Mouse (Mus musculus): ENCODE results near the gene Galnt10. TPM values are rescaled to one million over a fixed set of nuclear protein-coding genes. Genes with fewer than 3 reads are reported as not detected.

The Galnt10 gene
- polyA plus RNA-seq, 1 experiment = 37.0 TPM

DNA sequence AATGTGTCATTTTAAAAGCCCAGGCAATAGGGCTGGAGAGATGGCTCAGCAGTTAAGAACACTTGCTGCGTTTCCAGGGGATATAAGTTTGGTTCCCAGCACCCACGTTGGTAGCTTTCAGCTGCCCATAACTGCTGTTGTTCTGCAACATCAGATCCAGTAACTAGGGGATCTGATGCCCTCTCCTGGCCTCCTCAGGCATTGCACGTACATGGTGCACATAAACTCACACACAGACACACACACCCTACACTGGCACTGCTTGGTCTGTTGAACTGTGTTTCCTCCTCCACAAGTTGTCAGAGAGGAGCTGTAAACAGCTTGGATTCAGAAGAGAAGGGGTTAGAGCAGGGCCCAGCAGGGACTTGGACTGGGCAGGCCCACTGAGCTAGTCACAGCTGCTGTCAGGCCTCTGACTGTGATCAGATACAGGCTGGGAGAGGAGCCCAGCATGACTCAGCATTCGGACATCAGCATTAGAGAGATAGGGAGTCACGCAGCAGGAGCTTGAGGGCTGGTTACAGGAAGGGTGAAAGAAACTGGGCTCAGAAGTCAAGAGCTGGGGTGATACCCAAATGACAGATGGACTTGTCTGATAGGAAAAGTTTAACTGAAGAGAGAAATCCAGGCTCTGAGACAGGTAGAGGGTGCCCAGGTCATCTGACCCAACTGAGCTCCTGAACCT is 62.0 kb downstream of the Galnt10 start:
- Histone ChIP-seq H3K4me1 (ENCODE audit: control insufficient read depth, insufficient read depth, insufficient read length, low read length) (peaks cover 50% of the 10 kb centered on the region), H3K27me3 (ENCODE audit: control insufficient read depth, insufficient read depth, low read length) (no peaks in the 10 kb centered on the region), H3K36me3 (ENCODE audit: control insufficient read depth, insufficient read depth, low read length) (0 out of 2 replicates have a peak, but pooled peaks cover 5% of the 10 kb centered on the region), H3K4me3 (ENCODE audit: low read depth, low read length) (no peak overlapping the region), H3K27ac (ENCODE audit: insufficient read depth, low read depth, low read length) (peak overlapping the region; percentile 17; the same call in 1 of the 2 replicates)
- TF ChIP-seq CTCF (IDR thresholded peaks at IDR 0.05; ENCODE audit: extremely low read depth, insufficient read length, insufficient replicate concordance, low read depth, low read length) (peak; percentile 39; the same call in 1 of the 2 replicates), POLR2A (IDR thresholded peaks at IDR 0.05; ENCODE audit: low read depth, low read length) (no peak)
- 78% methylated on average over 5 of the region's 5 CpGs for WGBS

DNA sequence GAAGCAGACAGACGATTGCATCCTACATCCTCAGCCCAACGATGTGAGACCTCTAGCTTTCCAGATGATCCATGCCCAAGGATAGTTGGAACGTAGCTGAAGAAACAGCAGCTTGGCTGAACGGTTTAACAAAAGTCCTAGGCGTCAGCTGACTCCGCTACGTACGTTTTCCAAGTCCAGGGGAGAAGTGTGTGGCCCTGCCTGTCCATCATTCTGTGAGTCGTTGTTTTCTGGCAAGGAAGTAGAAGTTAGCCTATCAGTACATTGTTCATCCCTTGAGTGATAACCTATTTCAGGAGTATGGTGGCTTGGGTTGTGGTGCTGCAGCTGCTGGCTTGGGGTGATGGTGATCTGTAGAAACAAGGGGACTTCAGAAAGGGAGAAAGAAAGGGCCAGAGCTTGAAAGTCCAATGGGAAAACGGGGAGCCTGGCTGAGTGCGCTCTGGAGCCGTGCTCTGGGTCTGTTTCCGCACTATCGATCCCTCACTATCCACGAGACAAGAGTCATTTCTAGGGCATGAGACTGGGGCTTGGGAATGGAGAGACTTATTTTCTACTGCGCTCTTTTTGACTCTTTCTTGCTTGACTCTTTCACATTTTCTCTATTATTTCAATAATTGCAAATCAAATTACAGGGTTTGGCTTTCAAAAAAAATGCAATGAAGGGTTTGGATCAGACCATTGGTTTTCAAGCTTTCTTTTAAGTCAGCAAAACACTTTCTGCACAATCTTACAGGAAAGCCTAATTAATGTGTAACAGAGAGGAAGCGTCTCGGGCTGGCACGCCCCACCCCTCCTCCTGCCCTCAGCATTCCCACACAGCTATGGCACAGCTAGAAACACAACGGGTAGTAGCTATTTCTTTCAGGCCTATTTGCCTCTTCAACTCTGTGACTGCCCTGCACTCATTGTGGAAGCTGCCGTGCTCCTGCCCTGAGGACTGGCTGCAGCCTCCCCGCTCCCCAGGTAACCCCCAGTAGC is 63.2 kb downstream of the Galnt10 start:
- Histone ChIP-seq H3K4me1 (ENCODE audit: control insufficient read depth, insufficient read depth, insufficient read length, low read length) (peaks cover 53% of the 10 kb centered on the region), H3K27me3 (ENCODE audit: control insufficient read depth, insufficient read depth, low read length) (no peaks in the 10 kb centered on the region), H3K27ac (ENCODE audit: insufficient read depth, low read depth, low read length) (peak overlapping the region; percentile 48), H3K4me3 (ENCODE audit: low read depth, low read length) (no peak overlapping the region), H3K36me3 (ENCODE audit: control insufficient read depth, insufficient read depth, low read length) (0 out of 2 replicates have a peak, but pooled peaks cover 5% of the 10 kb centered on the region)
- TF ChIP-seq POLR2A (IDR thresholded peaks at IDR 0.05; ENCODE audit: low read depth, low read length) (no peak), CTCF (IDR thresholded peaks at IDR 0.05; ENCODE audit: extremely low read depth, insufficient read length, insufficient replicate concordance, low read depth, low read length) (no peak)
- 37% methylated on average over 22 of the region's 22 CpGs for WGBS

DNA sequence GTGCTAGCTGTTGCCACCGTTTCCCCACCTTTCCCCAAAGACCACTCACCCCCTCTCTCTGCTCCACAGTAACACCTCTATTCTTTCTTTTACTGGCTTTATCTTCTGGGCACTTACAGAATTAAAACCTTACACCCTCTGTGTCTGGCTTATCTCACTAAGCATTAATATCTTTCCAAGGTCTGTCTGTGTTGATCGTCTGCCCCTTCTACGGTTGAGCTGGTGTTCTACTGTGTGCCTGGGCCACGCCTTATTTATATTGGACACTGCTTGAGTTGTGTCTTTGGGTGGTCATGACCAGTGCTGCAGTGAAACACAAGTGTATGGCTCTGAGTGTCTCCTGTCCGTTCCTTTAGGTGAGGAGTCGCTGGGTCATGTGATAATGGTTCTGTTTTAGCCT is 68.7 kb downstream of the Galnt10 start:
- no peak for TF ChIP-seq CTCF (IDR thresholded peaks at IDR 0.05; ENCODE audit: extremely low read depth, insufficient read length, insufficient replicate concordance, low read depth, low read length)
- TF ChIP-seq POLR2A (IDR thresholded peaks at IDR 0.05; ENCODE audit: low read depth, low read length) = no peak
- Histone ChIP-seq H3K27ac (ENCODE audit: insufficient read depth, low read depth, low read length) (no peak overlapping the region), H3K36me3 (ENCODE audit: control insufficient read depth, insufficient read depth, low read length) (no peaks in the 10 kb centered on the region), H3K27me3 (ENCODE audit: control insufficient read depth, insufficient read depth, low read length) (no peaks in the 10 kb centered on the region), H3K4me3 (ENCODE audit: low read depth, low read length) (no peak overlapping the region), H3K4me1 (ENCODE audit: control insufficient read depth, insufficient read depth, insufficient read length, low read length) (peaks cover 35% of the 10 kb centered on the region)
- 63% methylated on average over 6 of the region's 6 CpGs for WGBS

DNA sequence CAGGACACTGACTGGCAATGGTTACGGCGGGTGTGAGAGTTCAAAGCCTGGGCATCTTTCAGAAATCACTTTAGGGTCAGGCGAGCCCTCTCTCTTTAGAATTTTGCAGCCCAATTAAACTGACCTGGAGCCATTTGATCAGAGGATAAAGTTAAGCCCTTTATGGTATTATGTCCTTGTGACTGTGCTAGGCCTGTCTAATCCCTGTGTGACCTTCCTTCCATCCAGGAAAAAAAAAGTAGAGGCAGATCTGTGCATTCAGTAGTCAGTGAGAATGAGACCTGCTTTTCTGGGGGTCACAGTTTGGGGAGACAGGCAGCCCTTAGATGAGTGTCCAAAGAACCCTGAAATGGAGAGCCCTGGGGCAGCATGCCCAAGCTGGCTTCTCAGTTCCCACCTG is 71.5 kb downstream of the Galnt10 start:
- Histone ChIP-seq H3K4me1 (ENCODE audit: control insufficient read depth, insufficient read depth, insufficient read length, low read length) (peaks cover 11% of the 10 kb centered on the region; the same call in 1 of the 2 replicates), H3K27me3 (ENCODE audit: control insufficient read depth, insufficient read depth, low read length) (no peaks in the 10 kb centered on the region), H3K4me3 (ENCODE audit: low read depth, low read length) (no peak overlapping the region), H3K27ac (ENCODE audit: insufficient read depth, low read depth, low read length) (no peak overlapping the region), H3K36me3 (ENCODE audit: control insufficient read depth, insufficient read depth, low read length) (peaks cover 4% of the 10 kb centered on the region; the same call in 1 of the 2 replicates)
- WGBS = 93% methylated on average over 3 of the region's 3 CpGs
- TF ChIP-seq POLR2A (IDR thresholded peaks at IDR 0.05; ENCODE audit: low read depth, low read length) = no peak
- no peak for TF ChIP-seq CTCF (IDR thresholded peaks at IDR 0.05; ENCODE audit: extremely low read depth, insufficient read length, insufficient replicate concordance, low read depth, low read length)

DNA sequence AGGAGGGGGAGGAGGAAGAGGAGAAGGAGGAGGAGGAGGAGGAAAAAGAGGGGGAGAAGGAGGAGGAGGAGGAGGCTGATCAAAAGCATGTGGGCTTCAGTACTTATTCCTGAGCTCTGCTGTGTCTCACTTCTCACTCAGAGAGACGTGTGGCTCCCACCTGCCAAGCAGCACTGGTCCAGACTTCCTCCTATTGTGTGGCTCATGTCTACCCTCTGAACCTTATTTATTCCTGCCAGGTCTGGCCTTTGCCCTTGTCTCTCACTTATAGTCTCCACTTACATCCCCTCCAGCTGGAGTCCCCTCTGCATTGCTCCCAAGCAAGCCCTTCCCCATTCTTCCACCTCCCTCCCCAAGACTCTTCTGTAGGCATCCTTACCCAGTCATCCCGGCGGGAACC is 72.2 kb downstream of the Galnt10 start:
- Histone ChIP-seq H3K27ac (ENCODE audit: insufficient read depth, low read depth, low read length) (no peak overlapping the region), H3K4me1 (ENCODE audit: control insufficient read depth, insufficient read depth, insufficient read length, low read length) (peaks cover 6% of the 10 kb centered on the region; the same call in 1 of the 2 replicates), H3K27me3 (ENCODE audit: control insufficient read depth, insufficient read depth, low read length) (no peaks in the 10 kb centered on the region), H3K4me3 (ENCODE audit: low read depth, low read length) (no peak overlapping the region), H3K36me3 (ENCODE audit: control insufficient read depth, insufficient read depth, low read length) (peaks cover 4% of the 10 kb centered on the region; the same call in 1 of the 2 replicates)
- 84% methylated on average over 3 of the region's 3 CpGs for WGBS
- no peak for TF ChIP-seq POLR2A (IDR thresholded peaks at IDR 0.05; ENCODE audit: low read depth, low read length)
- no peak for TF ChIP-seq CTCF (IDR thresholded peaks at IDR 0.05; ENCODE audit: extremely low read depth, insufficient read length, insufficient replicate concordance, low read depth, low read length)

DNA sequence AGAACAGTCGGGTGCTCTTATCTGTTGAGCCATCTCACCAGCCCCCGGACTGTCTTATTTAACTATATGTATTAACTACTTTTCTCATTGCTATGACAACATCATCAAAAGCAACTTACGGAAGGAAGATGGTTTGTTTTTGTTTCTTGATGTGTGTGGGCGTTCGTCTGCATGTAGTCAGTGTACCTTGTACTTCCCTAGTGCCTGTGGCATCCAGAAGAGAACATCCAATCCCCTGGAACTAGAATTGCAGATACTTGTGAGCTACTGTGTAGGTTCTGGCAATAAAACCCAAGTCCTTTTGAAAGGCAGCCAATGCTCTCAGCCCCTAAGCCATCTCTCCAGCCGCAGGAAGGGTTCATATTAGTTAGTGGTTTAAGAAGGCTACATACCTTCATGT is 72.8 kb downstream of the Galnt10 start:
- Histone ChIP-seq H3K36me3 (ENCODE audit: control insufficient read depth, insufficient read depth, low read length) (peaks cover 4% of the 10 kb centered on the region; the same call in 1 of the 2 replicates), H3K4me1 (ENCODE audit: control insufficient read depth, insufficient read depth, insufficient read length, low read length) (peaks cover 3% of the 10 kb centered on the region; the same call in 1 of the 2 replicates), H3K27ac (ENCODE audit: insufficient read depth, low read depth, low read length) (no peak overlapping the region), H3K4me3 (ENCODE audit: low read depth, low read length) (no peak overlapping the region), H3K27me3 (ENCODE audit: control insufficient read depth, insufficient read depth, low read length) (no peaks in the 10 kb centered on the region)
- TF ChIP-seq POLR2A (IDR thresholded peaks at IDR 0.05; ENCODE audit: low read depth, low read length) (no peak), CTCF (IDR thresholded peaks at IDR 0.05; ENCODE audit: extremely low read depth, insufficient read length, insufficient replicate concordance, low read depth, low read length) (no peak)
- WGBS = 86% methylated on average over 6 of the region's 6 CpGs
